Mouse (Mus musculus): ENCODE measurements at regions not wholly inside any gene's neighbourhood (a gene's known extent, or its start where the extent isn't known, plus 50 kb on each side); places are given as distances from the start of the nearest gene placed in this dataset.

GRCm38 (mm10) chr4:12560546-12560945 lies 388.7 kb upstream of the Fam92a start:
- ChIA-PET CTCF (no interaction called here), POLR2A (interaction anchor here in 1 of 4 experiments (0.6 kb wide), 1 partner anchor 704 kb away, joined by 5 read pairs; no protein-coding TSS in a partner anchor)

- ChIA-PET POLR2A (interaction anchor here in 2 of 4 experiments (0.6 to 0.7 kb wide), 2 partner anchors 74 to 705 kb away, joined by 3 to 5 read pairs; no protein-coding TSS in a partner anchor), CTCF (no interaction called here)
Measured at GRCm38 (mm10) chr4:12560015-12560414, 388.2 kb upstream of the Fam92a start.

GRCm38 (mm10) chr4:12557105-12557504 lies 385.3 kb upstream of the Fam92a start:
- CTCF ChIA-PET: no interaction called here
- POLR2A ChIA-PET: no interaction called here

- ChIA-PET CTCF (no interaction called here), POLR2A (no interaction called here)
Measured at GRCm38 (mm10) chr4:12549265-12549664, 377.4 kb upstream of the Fam92a start.

- CTCF ChIA-PET: interaction anchor here in 1 of 4 experiments (0.6 kb wide), 1 partner anchor 303 kb away, joined by 3 read pairs; no protein-coding TSS in a partner anchor
- POLR2A ChIA-PET: no interaction called here
Measured at GRCm38 (mm10) chr4:12543906-12544305, 372.1 kb upstream of the Fam92a start.

- POLR2A ChIA-PET: interaction anchor here in 1 of 4 experiments (0.6 kb wide), 1 partner anchor 1959 kb away, joined by 3 read pairs; no protein-coding TSS in a partner anchor
- CTCF ChIA-PET: no interaction called here
Measured at GRCm38 (mm10) chr4:12541508-12541907, 369.7 kb upstream of the Fam92a start.

- CTCF ChIA-PET: interaction anchor here in 3 of 4 experiments (0.6 to 1.0 kb wide), 3 partner anchors 10 to 299 kb away, joined by 3 to 4 read pairs (median 4); no protein-coding TSS in a partner anchor
- POLR2A ChIA-PET: no interaction called here
Measured at GRCm38 (mm10) chr4:12539184-12539791, 367.5 kb upstream of the Fam92a start.

GRCm38 (mm10) chr4:12538694-12539121 lies 366.9 kb upstream of the Fam92a start:
- CTCF ChIA-PET: interaction anchor here in 2 of 4 experiments (1.0 kb wide), 2 partner anchors 9 to 298 kb away, joined by 4 read pairs; no protein-coding TSS in a partner anchor
- POLR2A ChIA-PET: no interaction called here

- POLR2A ChIA-PET: no interaction called here
- CTCF ChIA-PET: interaction anchor here in 2 of 4 experiments (1.0 kb wide), 2 partner anchors 9 to 297 kb away, joined by 4 read pairs; no protein-coding TSS in a partner anchor
Measured at GRCm38 (mm10) chr4:12538043-12538442, 366.2 kb upstream of the Fam92a start.

- ChIA-PET CTCF (interaction anchor here in 1 of 4 experiments (0.6 kb wide), 1 partner anchor 980 kb away, joined by 4 read pairs; no protein-coding TSS in a partner anchor), POLR2A (no interaction called here)
Measured at GRCm38 (mm10) chr4:12534151-12534550, 362.3 kb upstream of the Fam92a start.

GRCm38 (mm10) chr4:12532961-12533360 lies 361.1 kb upstream of the Fam92a start:
- ChIA-PET POLR2A (no interaction called here), CTCF (no interaction called here)

- ChIA-PET POLR2A (no interaction called here), CTCF (no interaction called here)
Measured at GRCm38 (mm10) chr4:12522358-12522757, 350.5 kb upstream of the Fam92a start.

GRCm38 (mm10) chr4:12521246-12521645 lies 349.4 kb upstream of the Fam92a start:
- CTCF ChIA-PET: no interaction called here
- POLR2A ChIA-PET: no interaction called here

GRCm38 (mm10) chr4:12516497-12516896 lies 344.7 kb upstream of the Fam92a start:
- ChIA-PET POLR2A (no interaction called here), CTCF (no interaction called here)

- POLR2A ChIA-PET: no interaction called here
- CTCF ChIA-PET: no interaction called here
Measured at GRCm38 (mm10) chr4:12511656-12512385, 340.0 kb upstream of the Fam92a start.

- CTCF ChIA-PET: interaction anchor here in 1 of 4 experiments (0.5 to 0.6 kb wide), 2 partner anchors 23 to 89 kb away, joined by 3 to 7 read pairs; no protein-coding TSS in a partner anchor
- POLR2A ChIA-PET: no interaction called here
Measured at GRCm38 (mm10) chr4:12506851-12507551, 335.2 kb upstream of the Fam92a start.

GRCm38 (mm10) chr4:12501086-12501485 lies 329.3 kb upstream of the Fam92a start:
- ChIA-PET POLR2A (no interaction called here), CTCF (no interaction called here)

GRCm38 (mm10) chr4:12498426-12498825 lies 326.6 kb upstream of the Fam92a start:
- POLR2A ChIA-PET: no interaction called here
- CTCF ChIA-PET: interaction anchor here in 1 of 4 experiments (0.7 kb wide), 1 partner anchor 377 kb away, joined by 4 read pairs; no protein-coding TSS in a partner anchor

GRCm38 (mm10) chr4:12492468-12492867 lies 320.7 kb upstream of the Fam92a start:
- ChIA-PET CTCF (no interaction called here), POLR2A (no interaction called here)

GRCm38 (mm10) chr4:12491306-12491705 lies 319.5 kb upstream of the Fam92a start:
- ChIA-PET POLR2A (interaction anchor here in 1 of 4 experiments (0.7 kb wide), 1 partner anchor 12 kb away, joined by 3 read pairs; no protein-coding TSS in a partner anchor), CTCF (interaction anchor here in 1 of 4 experiments (0.7 kb wide), 1 partner anchor 261 kb away, joined by 3 read pairs; no protein-coding TSS in a partner anchor)
